Mouse (Mus musculus) spleen, adult 12 weeks (tissue): ENCODE results near the gene Tshz2.

Experiments
- DNase-seq: peaks from one replicate; pipeline ENCODE4 v3.0.0; 2022; ENCODE audit warnings: low spot score

The Tshz2 gene

GRCm38 (mm10) chr2:170007426-170007958 is 374.7 kb downstream of the Tshz2 start:
- no peak for DNase-seq

GRCm38 (mm10) chr2:170009729-170010128 is 376.9 kb downstream of the Tshz2 start:
- DNase-seq: no peak

- DNase-seq: no peak
Measured at GRCm38 (mm10) chr2:170011858-170012257, 379.0 kb downstream of the Tshz2 start.

GRCm38 (mm10) chr2:170017302-170017701 is 384.5 kb downstream of the Tshz2 start:
- DNase-seq: no peak

- DNase-seq: no peak
Measured at GRCm38 (mm10) chr2:170017926-170018325, 385.1 kb downstream of the Tshz2 start.

GRCm38 (mm10) chr2:170022953-170023352 is 390.1 kb downstream of the Tshz2 start:
- DNase-seq: no peak

- no peak for DNase-seq
Measured at GRCm38 (mm10) chr2:170023741-170024140, 390.9 kb downstream of the Tshz2 start.

GRCm38 (mm10) chr2:170024939-170025338 is 392.1 kb downstream of the Tshz2 start:
- DNase-seq: no peak

GRCm38 (mm10) chr2:170025896-170026295 is 393.1 kb downstream of the Tshz2 start:
- no peak for DNase-seq

- DNase-seq: no peak
Measured at GRCm38 (mm10) chr2:170027837-170028236, 395.0 kb downstream of the Tshz2 start.

GRCm38 (mm10) chr2:170028488-170029303 is 395.9 kb downstream of the Tshz2 start:
- DNase-seq: no peak

- no peak for DNase-seq
Measured at GRCm38 (mm10) chr2:170029304-170029856, 396.6 kb downstream of the Tshz2 start.

- no peak for DNase-seq
Measured at GRCm38 (mm10) chr2:170031226-170031625, 398.4 kb downstream of the Tshz2 start.

GRCm38 (mm10) chr2:170031872-170032271 is 399.1 kb downstream of the Tshz2 start:
- DNase-seq: no peak

GRCm38 (mm10) chr2:170033219-170033618 is 400.4 kb downstream of the Tshz2 start:
- no peak for DNase-seq

GRCm38 (mm10) chr2:170034794-170035193 is 402.0 kb downstream of the Tshz2 start:
- no peak for DNase-seq

- DNase-seq: no peak
Measured at GRCm38 (mm10) chr2:170036791-170037241, 404.0 kb downstream of the Tshz2 start.

GRCm38 (mm10) chr2:170037346-170037745 is 404.5 kb downstream of the Tshz2 start:
- DNase-seq: no peak

- no peak for DNase-seq
Measured at GRCm38 (mm10) chr2:170039772-170040171, 407.0 kb downstream of the Tshz2 start.

GRCm38 (mm10) chr2:170041101-170041500 is 408.3 kb downstream of the Tshz2 start:
- no peak for DNase-seq

- DNase-seq: no peak
Measured at GRCm38 (mm10) chr2:170042471-170043213, 409.8 kb downstream of the Tshz2 start.

GRCm38 (mm10) chr2:170043290-170043689 is 410.5 kb downstream of the Tshz2 start:
- no peak for DNase-seq

- DNase-seq: no peak
Measured at GRCm38 (mm10) chr2:170045896-170046295, 413.1 kb downstream of the Tshz2 start.
